Mouse (Mus musculus) C2C12 (cell line): ENCODE measurements around the gene Megf11. TPM values are rescaled to one million over a fixed set of nuclear protein-coding genes. Genes with fewer than 3 reads are reported as not detected.
A peak's percentile ranks its signal among the peaks of the same experiment; 100 is the strongest.
"Not testable (repeated sequence)": the region's sequence is repeated elsewhere in the genome, so short reads cannot be mapped to it uniquely, and the experiment has no call there.

ENCODE experiments used
- H3K27me3 ChIP-seq: one replicate; pipeline ENCODE4 v1.6.1; 2011; ENCODE audit not compliant: control insufficient read depth, insufficient read depth, insufficient read length
- H3K36me3 ChIP-seq: one replicate; pipeline ENCODE4 v1.6.1; 2011; ENCODE audit not compliant: control insufficient read depth, insufficient read depth
- H3K4me3 ChIP-seq: one replicate; pipeline ENCODE4 v1.5.1; 2011; ENCODE audit warnings: mild to moderate bottlenecking, control low read depth; ENCODE audit not compliant: poor library complexity, insufficient read depth, severe bottlenecking
- H3K79me2 ChIP-seq: one replicate; pipeline ENCODE4 v1.6.1; 2011; ENCODE audit not compliant: control insufficient read depth, insufficient read depth
- H3K79me3 ChIP-seq: one replicate; pipeline ENCODE4 v1.6.1; 2011; ENCODE audit warnings: low read depth, control low read depth
- H3ac ChIP-seq: one replicate; pipeline ENCODE3; 2011; ENCODE audit warnings: low read depth; ENCODE audit not compliant: control insufficient read depth, insufficient read length
- CEBPB ChIP-seq: IDR thresholded peaks from one replicate; pipeline ENCODE4 v1.6.1; 2011; ENCODE audit warnings: low read depth, mild to moderate bottlenecking, control low read depth, moderate library complexity
- CTCF ChIP-seq: IDR thresholded peaks from one replicate; pipeline ENCODE4 v1.5.1; 2011; ENCODE audit not compliant: control insufficient read depth, insufficient read depth, insufficient read length
- FOSL1 ChIP-seq: IDR thresholded peaks from one replicate; pipeline ENCODE4 v1.8.0; 2011; ENCODE audit warnings: mild to moderate bottlenecking, low read length; ENCODE audit not compliant: poor library complexity, insufficient read depth, severe bottlenecking
- MAX ChIP-seq: IDR thresholded peaks from one replicate; pipeline ENCODE4 v1.6.1; 2011; ENCODE audit warnings: mild to moderate bottlenecking, control low read depth
- MYOD1 ChIP-seq: IDR thresholded peaks from one replicate; pipeline ENCODE4 v1.6.1; 2011; ENCODE audit warnings: low read depth; ENCODE audit not compliant: control insufficient read depth, insufficient read length
- MYOG ChIP-seq: IDR thresholded peaks from one replicate; pipeline ENCODE4 v1.6.1; 2011; ENCODE audit not compliant: control insufficient read depth, insufficient read length; ENCODE audit errors: extremely low read depth
- USF1 ChIP-seq: IDR thresholded peaks from one replicate; pipeline ENCODE4 v1.6.1; 2011; ENCODE audit warnings: low read depth, mild to moderate bottlenecking, control low read depth, moderate library complexity
- polyA plus RNA-seq: library from polyadenylated mRNA; unstranded; fragments of >200 nt; fragmentation: generic; extraction: Trizol; gene quantifications from one replicate; pipeline ENCODE4 v1.2.1, GENCODE M21; 2012; ENCODE audit warnings: missing spikeins

The Megf11 gene
- polyA plus RNA-seq, 1 experiment = 0.07 TPM

GRCm38 (mm10) chr9:64731029-64731560 is 345.7 kb downstream of the Megf11 start:
- TF ChIP-seq MYOD1 = no peak
- no peak for TF ChIP-seq MYOG
- TF ChIP-seq FOSL1 = no peak
- H3K4me3 ChIP-seq = no peak overlapping the region
- no peak overlapping the region for H3ac ChIP-seq
- H3K79me3 ChIP-seq = peaks cover 46% of the 10 kb centered on the region
- no peaks in the 10 kb centered on the region for H3K27me3 ChIP-seq
- H3K79me2 ChIP-seq = peaks cover 85% of the 10 kb centered on the region
- H3K36me3 ChIP-seq = peaks cover 4% of the 10 kb centered on the region

- no peaks in the 10 kb centered on the region for H3K27me3 ChIP-seq
- no peak overlapping the region for H3ac ChIP-seq
- H3K36me3 ChIP-seq = no peaks in the 10 kb centered on the region
- H3K79me2 ChIP-seq = peaks cover 83% of the 10 kb centered on the region
- no peak overlapping the region for H3K4me3 ChIP-seq
- TF ChIP-seq FOSL1 = no peak
- TF ChIP-seq USF1 = no peak
- no peak for TF ChIP-seq CEBPB
- no peak for TF ChIP-seq MYOD1
- no peak for TF ChIP-seq MYOG
- no peak for TF ChIP-seq MAX
- TF ChIP-seq CTCF = no peak
- peaks cover 46% of the 10 kb centered on the region for H3K79me3 ChIP-seq
These were observed 348.7 kb downstream of the Megf11 start for GRCm38 (mm10) chr9:64734166-64734565.

GRCm38 (mm10) chr9:64734992-64735391 is 349.6 kb downstream of the Megf11 start:
- H3K79me3 ChIP-seq = peaks cover 40% of the 10 kb centered on the region
- H3K27me3 ChIP-seq, H3K36me3 ChIP-seq, H3K4me3 ChIP-seq, H3ac ChIP-seq: not testable (repeated sequence)
- peaks cover 74% of the 10 kb centered on the region for H3K79me2 ChIP-seq

GRCm38 (mm10) chr9:64736076-64736638 is 350.7 kb downstream of the Megf11 start:
- Histone ChIP-seq H3K27me3 (no peaks in the 10 kb centered on the region), H3ac (peak overlapping the region; percentile 9), H3K79me3 (peaks cover 32% of the 10 kb centered on the region), H3K36me3 (no peaks in the 10 kb centered on the region), H3K79me2 (peaks cover 63% of the 10 kb centered on the region), H3K4me3 (peak overlapping the region; percentile 79)
- TF ChIP-seq MYOD1 (no peak), FOSL1 (no peak), MAX (no peak), USF1 (no peak), CEBPB (no peak), CTCF (no peak), MYOG (no peak)

DNA sequence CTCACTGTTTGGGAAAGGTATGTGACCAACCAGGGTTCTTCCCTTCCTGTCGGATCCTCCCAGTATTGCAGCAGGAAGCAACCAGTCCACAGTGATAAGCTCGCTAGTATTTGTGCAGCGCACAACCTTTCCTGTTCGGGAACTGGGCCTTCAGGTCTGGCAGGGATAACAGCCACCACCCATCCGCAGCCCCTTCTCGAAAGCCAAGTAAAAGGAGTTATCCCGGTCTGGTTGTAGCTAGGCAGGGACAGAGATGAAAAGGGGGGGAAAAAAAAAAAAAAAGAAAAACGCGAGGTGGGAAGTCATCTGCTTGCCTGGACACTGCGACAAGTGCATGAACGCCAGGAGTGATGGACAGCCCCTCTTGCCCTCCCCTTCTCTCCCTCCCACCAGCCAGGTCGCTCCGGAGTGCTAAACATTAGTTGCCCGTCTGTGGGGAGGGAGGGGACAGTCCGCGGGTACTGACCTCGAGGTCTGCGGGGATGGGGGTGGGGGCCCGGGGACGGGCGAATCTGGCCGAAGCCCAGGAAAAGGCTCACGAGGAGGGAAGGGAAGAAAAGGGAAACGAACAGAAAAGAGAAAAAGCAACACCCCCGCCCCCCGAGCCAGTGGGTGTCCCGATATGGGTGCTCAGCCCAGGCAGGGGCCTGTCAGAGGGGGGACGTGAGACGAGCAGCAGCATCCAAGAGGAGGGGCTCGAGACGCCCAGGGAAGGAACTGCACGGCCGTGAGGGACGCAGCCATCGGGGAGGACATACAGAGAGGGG is 351.4 kb downstream of the Megf11 start:
- Histone ChIP-seq H3K79me3 (peaks cover 30% of the 10 kb centered on the region), H3K36me3 (no peaks in the 10 kb centered on the region), H3K79me2 (peaks cover 56% of the 10 kb centered on the region), H3ac (peak overlapping the region; percentile 92), H3K27me3 (no peaks in the 10 kb centered on the region), H3K4me3 (peak overlapping the region; percentile 79)
- TF ChIP-seq USF1 = no peak
- no peak for TF ChIP-seq MAX
- TF ChIP-seq CEBPB = no peak
- TF ChIP-seq MYOG = no peak
- TF ChIP-seq FOSL1 = no peak
- no peak for TF ChIP-seq CTCF
- no peak for TF ChIP-seq MYOD1

DNA sequence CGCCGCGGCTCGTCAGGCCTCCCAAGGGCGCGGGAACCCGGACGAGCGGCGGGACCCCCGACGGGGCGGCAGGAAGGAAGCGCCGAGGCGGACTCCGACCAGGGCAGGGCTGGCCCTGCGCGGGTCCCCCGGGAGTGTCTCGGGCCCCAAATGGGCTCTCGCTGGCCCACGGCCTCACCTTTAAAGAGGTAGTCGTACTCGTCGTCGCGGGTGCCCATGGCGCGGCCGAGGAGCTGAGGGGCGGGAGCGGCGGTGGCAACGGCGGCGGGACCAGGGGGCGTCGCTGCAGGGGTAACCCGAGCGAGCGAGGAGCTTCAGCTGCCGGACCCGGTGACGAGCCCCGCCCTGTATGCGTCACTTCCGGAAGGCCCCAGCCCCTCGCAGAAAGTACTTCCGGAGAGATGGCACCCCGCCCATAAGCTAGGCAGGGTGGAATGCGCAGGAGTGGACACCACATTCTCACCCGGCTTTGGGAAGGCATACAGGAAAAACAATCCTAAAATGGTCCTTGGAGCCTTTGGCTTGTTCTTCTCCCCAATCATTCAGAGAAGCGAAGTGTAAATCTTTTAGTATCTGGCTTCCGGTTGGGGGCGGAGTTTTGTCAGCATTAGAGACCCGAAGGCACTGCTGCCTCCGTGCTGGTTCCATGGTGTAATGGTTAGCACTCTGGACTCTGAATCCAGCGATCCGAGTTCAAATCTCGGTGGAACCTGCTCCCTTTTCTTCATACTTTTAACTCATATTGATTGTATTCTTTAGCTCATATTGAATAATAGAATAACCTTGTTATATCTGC is 352.2 kb downstream of the Megf11 start, which contains the start of gene Rab11a:
TSS of gene Rab11a (minus strand) at position 353 of the 796 bp plus-strand sequence.
- TF ChIP-seq MYOD1 = no peak
- TF ChIP-seq USF1 = no peak
- TF ChIP-seq MYOG = no peak
- no peak for TF ChIP-seq CEBPB
- no peak for TF ChIP-seq CTCF
- no peak for TF ChIP-seq MAX
- no peak for TF ChIP-seq FOSL1
- peaks cover 48% of the 10 kb centered on the region for H3K79me2 ChIP-seq
- H3ac ChIP-seq = peak within 1 kb of the TSS; percentile 92
- peaks cover 23% of the 10 kb centered on the region for H3K79me3 ChIP-seq
- peak within 1 kb of the TSS; percentile 79 for H3K4me3 ChIP-seq
- H3K36me3 ChIP-seq = no peaks in the 10 kb centered on the region
- H3K27me3 ChIP-seq = no peaks in the 10 kb centered on the region
